Mouse (Mus musculus): ENCODE measurements around the gene Atad1.
A peak's percentile ranks its signal among the peaks of the same experiment; 100 is the strongest.
"Not testable (repeated sequence)": the region's sequence is repeated elsewhere in the genome, so short reads cannot be mapped to it uniquely, and the experiment has no call there.

Atad1 gene

DNA sequence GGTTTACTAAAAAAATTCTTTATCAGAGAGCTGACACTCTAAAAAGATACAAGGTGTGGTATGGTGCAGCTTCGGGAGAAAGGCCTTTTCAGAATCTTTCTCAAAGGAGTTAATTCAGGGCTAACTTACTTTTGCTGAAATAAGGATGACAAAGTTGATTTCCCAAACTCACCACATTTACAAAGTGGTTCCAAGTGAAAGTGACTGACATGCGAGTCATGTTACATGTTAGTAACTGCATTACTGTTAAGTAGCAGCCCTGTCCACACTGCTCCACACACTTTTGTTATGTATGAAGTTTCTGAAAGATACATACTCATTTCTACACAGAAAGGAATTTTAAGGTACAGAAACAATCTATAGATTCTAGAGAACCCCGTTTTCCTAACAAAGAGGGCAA is 63.8 kb downstream of the Atad1 start:
- DNase-seq (ENCODE audit: low spot score), result no peak

DNA sequence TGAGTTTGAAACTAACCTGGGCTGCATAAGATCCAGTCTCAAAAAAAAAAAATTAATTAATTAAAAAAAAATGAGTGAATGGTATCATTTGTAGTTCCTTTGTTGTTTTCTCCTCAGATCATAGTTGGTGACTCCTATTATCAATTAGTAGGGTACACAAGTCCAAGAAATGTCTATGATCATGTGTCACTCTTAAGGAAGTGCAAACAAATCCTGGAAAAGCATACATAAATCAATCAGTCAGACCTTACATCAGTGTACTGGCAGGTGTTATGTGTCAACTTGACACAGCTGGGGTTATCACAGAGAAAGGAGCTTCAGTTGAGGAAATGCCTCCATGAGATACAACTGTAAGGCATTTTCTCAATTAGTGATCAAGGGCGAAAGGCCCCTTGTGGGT is 71.8 kb downstream of the Atad1 start:
- not testable (repeated sequence) for DNase-seq (ENCODE audit: low spot score)

- DNase-seq (ENCODE audit: low spot score), result no peak
These were observed 74.3 kb downstream of the Atad1 start for GRCm38 (mm10) chr19:32665243-32665642.

- DNase-seq (ENCODE audit: low spot score), result no peak
These were observed 76.7 kb downstream of the Atad1 start for GRCm38 (mm10) chr19:32662936-32663335.

GRCm38 (mm10) chr19:32659346-32659745 is 80.2 kb downstream of the Atad1 start:
- DNase-seq (ENCODE audit: low spot score), result no peak

- no peak for DNase-seq (ENCODE audit: low spot score)
These were observed 85.8 kb downstream of the Atad1 start for GRCm38 (mm10) chr19:32653630-32654362.

DNA sequence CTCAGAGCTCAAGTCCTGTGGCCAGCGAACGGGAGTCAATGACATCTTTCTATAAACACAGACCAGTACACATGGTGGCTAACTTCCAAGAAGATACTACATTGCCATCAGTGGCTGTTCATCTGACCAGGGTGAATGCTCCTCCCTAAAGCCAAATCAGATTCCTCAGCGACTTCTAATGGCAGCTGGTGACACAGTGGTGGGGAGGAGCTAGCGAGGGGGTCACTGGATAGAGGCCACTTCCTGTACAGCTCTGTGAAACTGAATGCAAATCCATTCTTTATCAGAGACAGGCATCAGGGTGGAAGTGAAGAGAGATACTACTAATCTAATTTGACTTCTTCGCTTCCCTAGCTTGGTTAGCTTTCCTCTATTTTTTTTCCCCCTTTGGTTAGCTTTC is 86.5 kb downstream of the Atad1 start:
- DNase-seq (ENCODE audit: low spot score), result no peak

GRCm38 (mm10) chr19:32651046-32651445 is 88.5 kb downstream of the Atad1 start:
- no peak for DNase-seq (ENCODE audit: low spot score)

DNA sequence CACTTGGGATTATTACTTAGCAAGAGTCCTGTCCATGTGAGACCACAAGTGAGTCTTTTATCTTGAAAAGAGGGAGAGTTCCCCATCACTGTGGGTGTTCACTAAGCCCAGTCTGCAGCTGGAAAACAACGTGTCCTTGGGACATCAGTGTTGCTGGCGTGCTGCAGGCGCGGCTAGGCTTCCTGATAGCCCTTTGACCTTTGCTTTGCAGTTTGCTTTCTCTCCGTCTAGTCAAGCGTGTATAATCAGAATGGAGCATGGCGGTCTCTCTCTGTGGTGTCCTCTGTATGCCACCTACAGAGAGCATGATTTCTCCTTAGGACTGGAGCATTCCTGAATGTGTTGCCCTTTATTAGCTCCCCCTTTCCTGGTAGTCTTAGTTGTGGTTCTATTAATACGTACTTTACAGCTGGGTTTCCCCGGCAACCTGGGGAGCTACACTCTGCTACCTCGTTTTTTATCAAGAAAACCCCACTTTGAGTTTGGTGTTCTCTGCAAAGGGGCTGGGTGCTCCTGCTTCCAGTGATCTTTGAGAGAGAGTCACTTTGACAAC is 91.5 kb downstream of the Atad1 start:
- DNase-seq (ENCODE audit: low spot score), result no peak

- no peak for DNase-seq (ENCODE audit: low spot score)
These were observed 93.2 kb downstream of the Atad1 start for GRCm38 (mm10) chr19:32646382-32646781.

DNA sequence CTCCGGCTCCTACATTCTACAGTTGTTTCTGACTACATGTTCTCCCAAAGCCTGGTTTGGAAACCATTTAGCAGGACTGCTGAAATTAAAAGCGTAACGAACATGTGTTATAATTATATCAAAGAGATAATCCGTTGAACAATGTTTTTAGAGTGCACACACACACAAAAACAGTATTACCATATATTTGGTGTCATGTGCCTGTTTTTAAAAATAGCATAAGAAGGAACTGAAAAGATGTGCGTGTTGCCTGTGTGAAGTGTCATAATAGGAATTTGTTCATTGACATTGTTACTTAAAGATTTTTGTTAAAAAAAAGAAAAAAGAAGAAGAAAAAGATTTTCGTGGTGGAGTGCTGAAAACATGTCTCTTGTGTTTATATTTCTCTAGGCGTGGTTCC is 93.6 kb downstream of the Atad1 start:
- DNase-seq (ENCODE audit: low spot score), result no peak

DNA sequence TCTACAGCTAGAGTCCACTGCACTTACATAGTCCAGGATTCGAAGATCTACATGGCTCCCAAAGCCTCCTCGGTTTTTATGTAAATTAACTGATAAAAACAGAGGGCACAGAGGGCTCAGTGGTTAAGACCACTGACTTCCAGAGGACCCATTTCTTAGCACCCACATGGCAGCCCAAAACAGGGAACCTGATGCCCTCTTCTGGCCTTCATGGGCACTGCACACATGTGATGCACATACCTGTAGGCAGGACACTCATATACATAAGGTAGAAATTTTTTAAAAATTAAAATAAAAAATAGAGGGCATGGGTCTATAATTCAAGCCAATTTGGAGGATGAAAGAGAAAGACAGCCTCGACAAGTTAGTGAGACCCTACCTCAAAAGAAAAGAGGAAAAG is 95.9 kb downstream of the Atad1 start:
- no peak for DNase-seq (ENCODE audit: low spot score)

DNA sequence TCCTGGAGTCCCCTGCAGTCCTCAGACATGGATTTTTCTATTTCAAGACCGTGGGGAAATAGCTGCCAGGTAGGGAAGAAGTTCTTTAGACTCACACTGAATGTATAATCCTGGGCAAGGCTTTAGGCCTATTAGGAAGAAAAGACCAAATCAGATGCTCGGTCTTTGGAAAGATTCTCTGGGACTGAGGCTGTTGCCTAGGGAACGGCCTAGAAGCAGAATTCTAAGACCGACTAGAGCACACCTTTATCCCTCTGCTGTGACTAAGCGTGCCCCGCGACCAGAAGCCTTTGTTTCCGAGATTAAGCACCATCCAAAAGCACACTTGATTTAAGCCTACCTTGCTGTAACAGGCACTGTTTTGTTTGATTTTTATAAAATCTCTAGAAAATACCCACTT is 97.6 kb downstream of the Atad1 start:
- DNase-seq (ENCODE audit: low spot score), result no peak

GRCm38 (mm10) chr19:32641535-32641934 is 98.1 kb downstream of the Atad1 start:
- no peak for DNase-seq (ENCODE audit: low spot score)

GRCm38 (mm10) chr19:32638276-32638903 is 101.2 kb downstream of the Atad1 start:
- no peak for DNase-seq (ENCODE audit: low spot score)

- DNase-seq (ENCODE audit: low spot score), result no peak
These were observed 102.0 kb downstream of the Atad1 start for GRCm38 (mm10) chr19:32637357-32638275.

DNA sequence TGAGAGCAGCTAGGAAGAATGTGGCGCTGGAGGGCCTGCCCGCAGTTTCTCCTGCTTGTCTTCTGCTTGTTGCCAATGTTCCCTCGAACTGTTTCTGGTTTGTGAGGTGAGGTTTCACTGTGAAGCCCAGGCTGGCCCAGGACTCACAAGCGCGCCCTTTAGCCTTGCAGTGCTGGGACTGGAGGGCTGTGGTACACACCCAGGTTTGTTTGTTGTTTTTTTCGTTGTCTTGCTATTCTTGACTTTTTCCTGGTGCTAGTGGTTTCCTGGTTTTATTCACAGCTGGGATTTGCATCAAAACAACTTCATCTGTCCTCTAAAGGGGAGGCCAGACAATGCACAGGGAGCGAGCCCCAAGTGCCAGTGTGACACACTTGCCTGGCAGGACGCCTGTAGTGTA is 104.7 kb downstream of the Atad1 start:
- no peak for DNase-seq (ENCODE audit: low spot score)

GRCm38 (mm10) chr19:32628572-32629132 is 110.9 kb downstream of the Atad1 start:
- no peak for DNase-seq (ENCODE audit: low spot score)

GRCm38 (mm10) chr19:32627631-32628030 is 112.0 kb downstream of the Atad1 start:
- no peak for DNase-seq (ENCODE audit: low spot score)

GRCm38 (mm10) chr19:32626768-32627331 is 112.7 kb downstream of the Atad1 start:
- DNase-seq (ENCODE audit: low spot score), result peak; percentile 4

DNA sequence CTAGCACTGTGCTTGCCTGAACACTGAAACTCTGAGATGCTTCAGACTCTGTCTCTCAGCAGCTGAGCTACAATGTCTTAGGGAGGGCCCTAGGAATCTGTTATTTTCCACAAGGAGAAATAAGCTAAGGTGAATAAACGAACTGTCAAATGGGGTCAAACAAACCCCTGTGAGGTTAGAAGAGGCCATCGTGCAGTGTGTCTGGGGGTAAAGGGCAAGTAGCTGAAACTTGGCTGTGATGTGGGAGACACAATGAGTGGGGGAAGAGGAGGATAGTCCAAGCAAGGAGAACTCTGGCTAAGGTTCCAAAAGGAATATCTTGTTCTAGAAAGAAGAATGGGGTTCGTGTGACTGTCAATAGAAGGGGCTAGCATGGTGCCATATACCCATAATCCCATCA is 117.4 kb downstream of the Atad1 start:
- no peak for DNase-seq (ENCODE audit: low spot score)

Data from T-cell, adult 2 months (primary cell).